Mouse (Mus musculus) neural tube, embryonic 14.5 days (tissue): ENCODE measurements around the gene Sytl4. TPM values are rescaled to one million over a fixed set of nuclear protein-coding genes. Genes with fewer than 3 reads are reported as not detected.

Experiments used
- ATAC-seq: fragments of 200-750 bp; cut with Nextera tagmentation; 2 replicates; pipeline ENCODE4 v1.8.0; 2017; ENCODE audit warnings: low read depth, mild to moderate bottlenecking, moderate TSS enrichment, moderate library complexity
- H3K27ac ChIP-seq: fragments of 300-500 bp; sonication (generic); 2 replicates; pipeline ENCODE4 v1.5.1; 2014; ENCODE audit warnings: low read depth, mild to moderate bottlenecking, control low read depth, low read length, moderate library complexity, mixed read lengths
- H3K27me3 ChIP-seq: fragments of 300-500 bp; sonication (generic); 2 replicates; pipeline ENCODE4 v1.6.1; 2014; ENCODE audit warnings: low read length; ENCODE audit not compliant: control insufficient read depth, insufficient read depth
- H3K36me3 ChIP-seq: fragments of 300-500 bp; sonication (generic); 2 replicates; pipeline ENCODE4 v1.6.1; 2014; ENCODE audit warnings: low read length, mixed read lengths; ENCODE audit not compliant: control insufficient read depth, insufficient read depth
- H3K4me1 ChIP-seq: fragments of 300-500 bp; sonication (generic); 2 replicates; pipeline ENCODE4 v1.6.1; 2014; ENCODE audit warnings: low read length; ENCODE audit not compliant: control insufficient read depth, insufficient read depth
- H3K4me2 ChIP-seq: fragments of 300-500 bp; sonication (generic); 2 replicates; pipeline ENCODE4 v1.6.1; 2014; ENCODE audit warnings: mild to moderate bottlenecking, low read depth, low read length, control low read depth
- H3K4me3 ChIP-seq: fragments of 300-500 bp; sonication (generic); 2 replicates; pipeline ENCODE4 v1.5.1; 2014; ENCODE audit warnings: low read depth, low read length, control low read depth, mixed read lengths
- H3K9ac ChIP-seq: fragments of 300-500 bp; sonication (generic); replicated peaks from 2 replicates; pipeline ENCODE4 v1.6.1; 2014; ENCODE audit warnings: low read depth, mild to moderate bottlenecking, control low read depth, low read length, mixed read lengths
- H3K9me3 ChIP-seq: fragments of 300-500 bp; sonication (generic); 2 replicates; pipeline ENCODE4 v1.6.1; 2016; ENCODE audit warnings: low read length; ENCODE audit not compliant: control insufficient read depth
- WGBS: fragments of 180-500 bp; shearing (Covaris S2); extraction: QIAGEN DNeasy Blood & Tissue Kit; methylation state at CpG from one replicate; pipeline ENCODE4 v1.1.7; 2014; 5-methylcytosine and 5-hydroxymethylcytosine counted together
- polyA plus RNA-seq: library from polyadenylated mRNA; unstranded; fragments of >200 nt; fragmentation: Nextera tagmentation; extraction: Ambion mirVana; gene quantifications from 2 replicates; pipeline ENCODE4 v1.2.1, GENCODE M21; 2014

Gene Sytl4
- polyA plus RNA-seq, 1 experiment from 2014 or later = 0.48 TPM

DNA sequence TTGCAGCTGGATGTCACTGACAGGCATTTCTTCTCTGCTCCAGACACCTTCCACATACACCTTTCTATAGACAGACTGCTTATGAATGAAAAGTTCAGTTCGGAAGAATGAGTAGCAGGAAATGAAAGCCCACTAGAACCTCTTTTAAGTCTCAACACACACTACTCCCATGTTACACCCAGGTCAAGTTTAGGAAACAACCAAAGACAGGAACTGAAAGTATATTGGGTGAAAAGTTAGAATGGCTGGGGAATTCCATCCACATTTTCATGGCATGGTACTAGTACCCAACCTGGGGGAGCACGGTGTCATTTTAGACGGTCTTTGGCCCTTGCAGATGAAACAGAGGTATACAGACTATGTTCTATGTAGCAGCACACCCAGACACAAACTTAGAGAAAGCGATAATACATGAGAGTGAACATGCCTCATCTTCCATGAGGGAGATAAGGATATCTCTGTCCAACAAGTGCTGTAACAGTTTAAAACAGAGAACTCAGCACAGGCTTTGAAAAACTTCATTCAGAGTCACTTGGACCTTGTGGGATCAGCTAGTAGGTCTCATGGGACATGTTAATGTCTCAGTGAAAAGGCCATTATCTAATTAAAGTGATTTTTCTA is 44.9 kb downstream of the Sytl4 start:
- H3K9me3 ChIP-seq = no peaks in the 10 kb centered on the region
- H3K4me1 ChIP-seq = no peaks in the 10 kb centered on the region
- H3K36me3 ChIP-seq = no peaks in the 10 kb centered on the region
- H3K9ac ChIP-seq = no peak overlapping the region
- H3K4me2 ChIP-seq = no peak overlapping the region
- no peaks in the 10 kb centered on the region for H3K27me3 ChIP-seq
- H3K4me3 ChIP-seq = no peak overlapping the region
- no peak for ATAC-seq
- no peak overlapping the region for H3K27ac ChIP-seq
- WGBS = 91% methylated on average over 4 of the region's 4 CpGs

GRCm38 (mm10) chrX:133931302-133932013 is 50.2 kb downstream of the Sytl4 start:
- H3K4me3 ChIP-seq = no peak overlapping the region
- H3K27ac ChIP-seq = no peak overlapping the region
- WGBS = 71% methylated on average over 12 of the region's 12 CpGs
- ATAC-seq = no peak
- no peaks in the 10 kb centered on the region for H3K36me3 ChIP-seq
- H3K4me2 ChIP-seq = no peak overlapping the region
- H3K9ac ChIP-seq = no peak overlapping the region
- H3K4me1 ChIP-seq = no peaks in the 10 kb centered on the region
- H3K27me3 ChIP-seq = no peaks in the 10 kb centered on the region
- no peaks in the 10 kb centered on the region for H3K9me3 ChIP-seq

DNA sequence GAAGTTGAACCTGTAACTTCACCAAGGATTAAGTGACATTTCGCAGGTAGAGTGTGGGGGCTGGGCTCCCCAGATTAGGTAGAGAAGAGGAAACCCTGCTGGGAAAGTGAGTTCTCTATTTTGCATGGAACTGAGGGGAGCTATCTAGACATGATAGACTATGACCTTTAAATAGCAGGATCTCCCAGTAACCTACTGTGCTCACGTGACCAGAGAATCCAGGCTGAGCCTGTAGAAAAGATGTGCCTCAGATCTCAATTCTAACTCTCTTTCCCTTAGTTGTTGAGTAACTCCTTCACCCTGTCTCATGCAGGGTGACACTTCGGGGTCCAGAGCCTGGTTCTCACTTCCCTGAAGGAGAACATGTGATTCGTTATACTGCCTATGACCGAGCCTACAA is 54.9 kb downstream of the Sytl4 start:
- Histone ChIP-seq H3K27me3 (no peaks in the 10 kb centered on the region), H3K9ac (no peak overlapping the region), H3K9me3 (no peaks in the 10 kb centered on the region), H3K4me1 (no peaks in the 10 kb centered on the region), H3K36me3 (no peaks in the 10 kb centered on the region), H3K4me2 (no peak overlapping the region), H3K4me3 (no peak overlapping the region), H3K27ac (no peak overlapping the region)
- no peak for ATAC-seq
- WGBS = 78% methylated on average over 5 of the region's 5 CpGs

GRCm38 (mm10) chrX:133921187-133921586 is 60.4 kb downstream of the Sytl4 start:
- H3K27me3 ChIP-seq = no peaks in the 10 kb centered on the region
- H3K4me2 ChIP-seq = no peak overlapping the region
- no peak overlapping the region for H3K9ac ChIP-seq
- 68% methylated on average over 4 of the region's 4 CpGs for WGBS
- H3K36me3 ChIP-seq = no peaks in the 10 kb centered on the region
- H3K4me1 ChIP-seq = no peaks in the 10 kb centered on the region
- no peak overlapping the region for H3K27ac ChIP-seq
- no peaks in the 10 kb centered on the region for H3K9me3 ChIP-seq
- no peak for ATAC-seq
- no peak overlapping the region for H3K4me3 ChIP-seq

- Histone ChIP-seq H3K27ac (no peak overlapping the region), H3K9ac (no peak overlapping the region), H3K4me2 (no peak overlapping the region), H3K4me3 (no peak overlapping the region), H3K36me3 (no peaks in the 10 kb centered on the region), H3K9me3 (no peaks in the 10 kb centered on the region), H3K4me1 (no peaks in the 10 kb centered on the region), H3K27me3 (no peaks in the 10 kb centered on the region)
- no peak for ATAC-seq
- 74% methylated on average over 7 of the region's 7 CpGs for WGBS
Observed at GRCm38 (mm10) chrX:133914219-133914618, 67.4 kb downstream of the Sytl4 start.

GRCm38 (mm10) chrX:133913006-133913405 is 68.6 kb downstream of the Sytl4 start:
- 79% methylated on average over 3 of the region's 3 CpGs for WGBS
- no peak for ATAC-seq
- H3K9ac ChIP-seq = no peak overlapping the region
- no peaks in the 10 kb centered on the region for H3K4me1 ChIP-seq
- H3K4me3 ChIP-seq = no peak overlapping the region
- H3K36me3 ChIP-seq = no peaks in the 10 kb centered on the region
- no peak overlapping the region for H3K4me2 ChIP-seq
- no peak overlapping the region for H3K27ac ChIP-seq
- no peaks in the 10 kb centered on the region for H3K9me3 ChIP-seq
- H3K27me3 ChIP-seq = no peaks in the 10 kb centered on the region

- no peak overlapping the region for H3K27ac ChIP-seq
- H3K27me3 ChIP-seq = no peaks in the 10 kb centered on the region
- no peaks in the 10 kb centered on the region for H3K4me1 ChIP-seq
- no peak for ATAC-seq
- H3K4me3 ChIP-seq = no peak overlapping the region
- no peak overlapping the region for H3K9ac ChIP-seq
- WGBS = 59% methylated on average over 10 of the region's 10 CpGs
- H3K9me3 ChIP-seq = no peaks in the 10 kb centered on the region
- H3K36me3 ChIP-seq = no peaks in the 10 kb centered on the region
- H3K4me2 ChIP-seq = no peak overlapping the region
Observed at GRCm38 (mm10) chrX:133911397-133912103, 70.1 kb downstream of the Sytl4 start.

DNA sequence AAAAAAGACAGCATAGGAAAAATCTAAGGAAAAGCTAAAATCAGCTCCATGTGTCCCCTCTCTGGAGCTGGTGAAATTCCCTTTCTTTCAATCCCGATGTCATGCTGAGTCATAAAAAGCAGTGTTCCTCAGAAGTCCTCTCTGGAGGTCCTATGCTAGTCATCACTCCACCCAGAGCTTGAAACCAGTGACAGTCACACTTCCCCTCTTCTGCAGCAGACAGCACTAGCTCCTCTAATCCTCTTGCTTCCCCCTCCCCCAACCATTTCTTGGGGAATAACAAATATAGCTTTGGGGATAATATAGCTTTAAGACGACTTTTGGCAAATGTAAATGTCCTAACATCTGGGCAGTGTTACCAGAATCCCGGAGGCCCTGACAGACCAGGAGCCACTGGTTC is 73.4 kb downstream of the Sytl4 start, which contains the start of gene Srpx2:
Srpx2 (plus strand) TSS at position 166 of the 400 bp plus-strand sequence.
- Histone ChIP-seq H3K27ac (no peak within 1 kb of the TSS), H3K9me3 (no peaks in the 10 kb centered on the region), H3K4me3 (no peak within 1 kb of the TSS), H3K4me1 (no peaks in the 10 kb centered on the region), H3K36me3 (no peaks in the 10 kb centered on the region), H3K9ac (no peak within 1 kb of the TSS), H3K27me3 (no peaks in the 10 kb centered on the region), H3K4me2 (no peak within 1 kb of the TSS)
- no peak for ATAC-seq
- 27% methylated on average over 3 of the region's 3 CpGs for WGBS

- Histone ChIP-seq H3K9ac (peak within 1 kb of the TSS; percentile 72), H3K4me3 (peak within 1 kb of the TSS; percentile 50), H3K9me3 (no peaks in the 10 kb centered on the region), H3K4me1 (no peaks in the 10 kb centered on the region), H3K27me3 (no peaks in the 10 kb centered on the region), H3K4me2 (peak within 1 kb of the TSS; percentile 49), H3K27ac (peak within 1 kb of the TSS; percentile 78), H3K36me3 (no peaks in the 10 kb centered on the region; the same call in 1 of the 2 replicates)
- ATAC-seq = peak; percentile 97
- 18% methylated on average over 33 of the region's 33 CpGs for WGBS
Observed at GRCm38 (mm10) chrX:133898014-133898542, 83.5 kb downstream of the Sytl4 start, which contains the start of gene Tspan6. Tspan6 (minus strand) TSS chrX:133898429.
